Mouse (Mus musculus) retina, postnatal 7 days (tissue): Measurements from ENCODE around the gene Khnyn.
A peak's percentile ranks its signal among the peaks of the same experiment; 100 is the strongest.

ENCODE experiments used
- DNase-seq: peaks from one replicate; pipeline ENCODE4 v3.0.0-alpha.2; 2012; ENCODE audit warnings: low read depth, low spot score

Khnyn gene

GRCm38 (mm10) chr14:55884713-55885113 lies at the start of gene Khnyn:
Gene Khnyn, plus strand, starts transcription at chr14:55884947.
- DNase-seq: peak; percentile 59

DNA sequence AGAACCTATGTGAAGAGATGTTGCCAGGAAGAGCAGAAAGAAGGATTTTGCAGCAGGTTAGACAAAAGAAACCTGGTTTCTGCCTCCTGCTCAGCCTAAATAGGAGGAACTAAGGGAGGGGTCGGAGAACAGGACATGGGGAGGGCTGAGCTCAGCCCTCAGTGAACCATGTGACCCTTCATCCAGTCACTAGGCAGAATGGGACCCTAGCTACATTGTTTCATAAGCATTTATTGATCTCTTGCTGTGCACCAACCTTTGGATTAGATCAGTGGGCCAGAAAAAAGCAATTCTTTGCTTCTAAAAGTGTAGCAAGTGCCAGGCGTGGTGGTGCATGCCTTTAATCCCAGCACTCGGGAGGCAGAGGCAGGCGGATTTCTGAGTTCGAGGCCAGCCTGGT lies 46.4 kb upstream of the Khnyn start:
- no peak for DNase-seq

DNA sequence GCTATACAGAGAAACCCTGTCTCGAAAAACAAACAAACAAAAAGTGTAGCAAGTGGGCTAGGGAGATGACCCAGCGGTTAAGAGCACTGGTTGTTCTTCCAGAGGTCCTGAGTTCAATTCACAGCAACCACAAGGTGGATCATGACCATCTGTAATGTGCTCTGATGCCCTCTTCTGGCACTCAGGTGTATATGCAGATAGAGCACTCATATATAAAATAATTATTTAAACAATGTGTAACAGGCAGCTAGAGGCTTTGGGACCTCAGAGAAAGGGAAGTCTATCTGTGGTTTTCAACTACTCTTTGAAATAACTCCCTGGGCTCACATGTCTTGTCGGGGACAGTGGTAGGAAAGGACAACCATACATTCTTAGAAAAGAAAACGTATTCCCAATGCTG lies 46.0 kb upstream of the Khnyn start:
- no peak for DNase-seq

- no peak for DNase-seq
These were observed 43.8 kb upstream of the Khnyn start for GRCm38 (mm10) chr14:55840853-55841366.

- no peak for DNase-seq
These were observed 42.0 kb upstream of the Khnyn start for GRCm38 (mm10) chr14:55842794-55843193.

DNA sequence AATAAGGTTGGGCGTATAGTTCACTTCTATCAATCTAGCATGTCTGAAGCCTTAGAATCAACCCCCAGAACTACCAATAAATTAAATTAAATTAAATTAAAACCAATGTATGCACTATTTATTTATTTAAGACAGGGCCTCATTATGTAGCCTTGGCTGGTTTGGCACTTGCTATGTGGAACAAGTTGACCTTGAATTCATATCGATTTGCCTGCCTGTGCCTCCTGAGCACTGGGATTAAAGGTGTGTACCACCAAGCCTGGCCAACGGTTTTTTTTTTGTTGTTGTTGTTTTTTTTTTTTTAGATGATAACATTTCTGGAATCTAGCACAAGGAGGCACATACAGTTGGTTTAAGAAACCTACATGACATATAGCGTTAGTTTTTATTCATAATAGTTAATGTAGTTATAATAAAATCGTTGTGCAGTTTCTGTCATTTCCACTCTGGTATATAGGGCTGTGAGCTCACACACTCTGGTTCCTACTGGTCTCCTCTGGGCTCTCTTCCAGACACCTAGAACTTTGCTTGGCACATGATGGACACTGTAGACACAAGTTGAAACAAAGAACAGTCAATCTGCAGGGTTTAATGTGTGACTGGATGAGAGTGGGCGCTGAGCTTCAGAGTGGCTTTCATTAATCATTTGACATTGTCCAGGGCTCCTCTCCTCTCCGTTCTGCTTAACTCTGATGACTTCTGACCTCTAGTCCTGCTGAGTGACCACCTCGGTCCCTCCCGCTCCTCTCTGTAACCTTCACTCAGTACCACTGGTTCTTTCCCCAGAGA lies 39.0 kb upstream of the Khnyn start:
- DNase-seq: no peak

GRCm38 (mm10) chr14:55850885-55851284 lies 33.9 kb upstream of the Khnyn start:
- no peak for DNase-seq

GRCm38 (mm10) chr14:55852646-55853551 lies 31.8 kb upstream of the Khnyn start:
- no peak for DNase-seq

GRCm38 (mm10) chr14:55853621-55854285 lies 31.0 kb upstream of the Khnyn start, which contains the start of gene Nynrin:
Gene Nynrin, plus strand, starts transcription at chr14:55854010.
- peak; percentile 54 for DNase-seq

- no peak for DNase-seq
These were observed 30.2 kb upstream of the Khnyn start for GRCm38 (mm10) chr14:55854406-55855100.

GRCm38 (mm10) chr14:55855101-55855561 lies 29.6 kb upstream of the Khnyn start:
- DNase-seq: no peak

DNA sequence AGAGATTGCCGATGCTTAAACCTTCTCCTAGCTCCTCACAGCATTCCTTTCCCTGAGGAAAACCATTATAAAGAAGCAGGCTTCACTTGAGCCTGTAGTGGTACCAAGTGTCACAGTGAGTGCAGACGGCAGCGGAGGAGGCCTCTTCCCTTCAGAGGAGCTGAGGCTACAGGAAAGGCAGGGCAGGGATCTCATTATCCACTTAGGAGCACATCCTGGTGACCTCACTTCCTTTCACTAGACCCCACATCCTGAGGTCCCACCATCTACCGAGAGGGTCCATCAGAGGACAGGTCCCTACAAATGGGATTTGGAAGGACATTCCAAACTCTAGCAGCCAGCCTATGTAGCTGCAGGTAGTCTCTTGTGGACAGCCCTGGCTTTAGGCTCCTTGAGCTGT lies 27.2 kb upstream of the Khnyn start:
- no peak for DNase-seq

- no peak for DNase-seq
These were observed 22.6 kb upstream of the Khnyn start for GRCm38 (mm10) chr14:55862186-55862585.

DNA sequence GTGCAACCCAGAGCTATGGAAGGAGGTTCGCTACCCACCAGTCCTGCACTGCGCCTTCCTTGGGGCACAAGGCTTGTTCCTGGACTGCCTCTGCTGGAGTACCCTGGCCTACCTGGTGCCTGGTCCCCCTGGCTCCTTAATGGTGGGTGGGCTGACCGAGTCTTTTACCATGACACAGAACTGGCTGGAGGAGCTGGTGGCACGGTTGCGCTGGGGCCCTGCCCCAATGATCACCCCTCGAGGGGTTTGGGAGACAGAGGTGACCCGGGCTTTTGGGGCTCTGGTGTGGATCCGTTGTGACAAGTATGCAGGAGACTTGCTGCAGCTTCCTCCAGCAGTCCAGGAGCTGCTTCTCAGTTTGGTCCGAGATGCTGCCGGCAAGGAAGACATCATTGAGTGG lies 21.8 kb upstream of the Khnyn start:
- DNase-seq: no peak

DNA sequence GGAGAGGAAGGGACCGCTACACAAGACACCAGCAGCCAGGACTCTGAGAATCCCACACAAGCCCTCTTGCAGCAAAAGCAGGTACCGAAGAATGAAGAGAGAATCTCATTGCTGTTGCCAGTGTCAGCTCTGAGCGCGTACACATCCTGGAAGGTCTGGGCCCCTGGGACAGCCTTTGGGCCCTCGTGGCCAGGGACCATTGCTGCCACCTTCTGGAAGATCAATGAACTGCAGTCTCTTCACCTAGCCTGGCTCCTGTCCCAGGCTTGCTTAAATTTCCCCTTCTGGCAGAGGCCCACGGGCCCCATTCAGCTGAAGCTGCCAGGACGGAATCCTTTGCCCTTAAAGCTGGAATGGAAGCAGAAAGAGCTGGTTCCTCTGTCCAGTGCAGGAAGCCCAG lies 21.0 kb upstream of the Khnyn start:
- no peak for DNase-seq

DNA sequence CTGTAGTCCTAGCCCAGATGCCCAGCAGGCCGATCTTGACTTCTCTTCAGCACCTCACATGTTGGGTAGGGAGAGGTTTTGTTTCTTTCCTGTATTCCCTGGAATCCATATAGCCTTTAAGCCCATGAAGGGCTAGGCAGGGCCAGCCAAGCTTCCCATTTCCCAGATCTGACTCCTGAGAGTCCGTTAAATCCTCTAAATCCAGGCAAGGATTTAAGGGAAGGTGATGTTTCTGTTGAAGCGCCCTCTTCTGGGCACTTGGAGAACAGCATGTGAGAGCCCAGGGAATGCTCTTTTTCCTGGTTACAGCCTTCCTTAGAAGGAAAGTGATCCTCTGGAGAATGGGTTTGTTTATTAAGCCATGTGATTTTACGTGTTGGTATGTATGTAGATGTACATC lies 17.8 kb upstream of the Khnyn start:
- no peak for DNase-seq

GRCm38 (mm10) chr14:55868230-55869026 lies 16.3 kb upstream of the Khnyn start:
- no peak for DNase-seq

DNA sequence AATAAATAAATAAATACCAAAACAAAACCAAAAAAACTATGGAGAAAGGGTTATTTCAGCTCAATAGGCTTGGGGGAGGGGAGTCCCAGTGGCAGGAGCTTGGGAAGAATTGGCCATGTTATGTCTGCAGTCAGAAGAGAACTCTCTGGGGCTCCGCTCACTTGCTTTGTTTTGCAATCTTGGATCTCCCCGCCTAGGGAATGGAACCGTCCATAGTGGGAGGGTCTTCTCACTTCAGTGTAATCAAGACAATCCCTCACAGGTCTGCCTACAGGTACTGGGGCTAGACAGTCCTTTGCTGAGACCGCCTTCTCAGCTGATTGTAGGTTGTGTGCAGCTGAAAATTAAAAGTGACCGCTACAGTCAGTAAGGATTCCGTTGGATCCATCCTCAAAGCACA lies 15.2 kb upstream of the Khnyn start:
- DNase-seq: no peak

DNA sequence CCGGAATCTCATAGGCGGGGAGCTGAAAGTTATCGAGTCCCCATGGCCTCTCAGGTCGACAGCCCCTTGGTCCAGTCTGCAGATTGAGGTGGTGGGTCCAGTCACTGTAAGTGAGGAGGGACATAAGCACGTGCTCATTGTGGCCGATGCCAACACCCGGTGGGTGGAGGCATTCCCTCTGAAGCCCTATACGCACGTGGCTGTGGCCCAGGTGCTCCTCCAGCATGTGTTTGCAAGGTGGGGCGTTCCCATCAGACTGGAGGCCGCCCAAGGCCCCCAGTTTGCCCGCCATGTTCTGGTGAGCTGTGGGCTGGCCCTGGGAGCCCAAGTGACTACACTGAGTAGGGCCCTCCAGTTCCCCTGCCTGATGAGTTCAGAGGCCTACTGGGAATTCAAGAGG lies 12.7 kb upstream of the Khnyn start:
- DNase-seq: no peak

- no peak for DNase-seq
These were observed 12.2 kb upstream of the Khnyn start for GRCm38 (mm10) chr14:55872551-55872950.
